Mouse (Mus musculus): Measurements from ENCODE around the gene Nmrk2. TPM values are rescaled to one million over a fixed set of nuclear protein-coding genes. Genes with fewer than 3 reads are reported as not detected.

Gene Nmrk2
- total and polyA plus RNA-seq, 3 experiments: not detected

GRCm38 (mm10) chr10:81161602-81162317 lies 40.1 kb downstream of the Nmrk2 start:
- H3K4me1 ChIP-seq (ENCODE audit: control insufficient read depth in 1 of 2, insufficient read depth in 2 of 2): peaks cover 33 to 68% of the 10 kb centered on the region in 2 experiments
- H3K79me2 ChIP-seq (replicated peaks; ENCODE audit: control insufficient read depth, extremely low read depth, insufficient read depth, poor library complexity, severe bottlenecking): peaks cover 35% of the 10 kb centered on the region
- in situ Hi-C loops (cut with MboI; ENCODE audit: low pct_ligation_motif_present, low pct_unique_long_range_greater_than_20kb, low sequenced_read_pairs) (loop anchor here (10.0 kb wide), 1 partner anchor 237 kb away; no protein-coding TSS in a partner anchor), dilution Hi-C loops (cut with MboI; ENCODE audit: extremely low pct_ligation_motif_present, extremely low pct_unique_long_range_greater_than_20kb, low sequenced_read_pairs) (no loop called here)
- peak; percentile 98 for DNase-seq (ENCODE audit: extremely low read depth)
- peaks cover 51 to 83% of the 10 kb centered on the region in 2 experiments for H3K36me3 ChIP-seq (replicated peaks in 1 of 2; ENCODE audit: control insufficient read depth in 1 of 2, insufficient read depth in 1 of 2, low read length in 1 of 2)
- peak overlapping the region; percentile 18; the same call in 1 of the 2 replicates for H3K4me2 ChIP-seq (ENCODE audit: insufficient read depth, low read depth, poor library complexity, severe bottlenecking)
- peak overlapping the region; percentile 26 to 42 (median 30) for H3K4me3 ChIP-seq (replicated peaks in 1 of 3; ENCODE audit: low read depth in 2 of 3, low read length in 2 of 3, poor library complexity in 1 of 3)
- H3K27me3 ChIP-seq (replicated peaks): no peaks in the 10 kb centered on the region
- no peak for TF ChIP-seq RCOR1 (conservative IDR thresholded peaks at IDR 0.05; ENCODE audit: low read depth, low read length)
- TF ChIP-seq USF1 (IDR thresholded peaks at IDR 0.05; ENCODE audit: low read depth, low read length): peak; percentile 80
- TF ChIP-seq ETS1 (conservative IDR thresholded peaks at IDR 0.05; ENCODE audit: low read depth, low read length): peak; percentile 55
- TF ChIP-seq HCFC1 (IDR thresholded peaks at IDR 0.05; ENCODE audit: low read depth, low read length): peak; percentile 59
- no peak for TF ChIP-seq ZC3H11A (IDR thresholded peaks at IDR 0.05; ENCODE audit: low read depth, low read length)
- TF ChIP-seq CHD2 (IDR thresholded peaks at IDR 0.05; ENCODE audit: low read length): no peak
- peak; percentile 64 for TF ChIP-seq ELF1 (IDR thresholded peaks at IDR 0.05; ENCODE audit: low read depth, low read length)
- TF ChIP-seq CTCF (conservative IDR thresholded peaks at IDR 0.05 in 1 of 2, IDR thresholded peaks at IDR 0.05 in 1 of 2; ENCODE audit: low read depth in 2 of 2, low read length in 2 of 2): no peak
- peak; percentile 70 for TF ChIP-seq NRF1 (IDR thresholded peaks at IDR 0.05; ENCODE audit: low read depth, low read length)
- peak; percentile 50; the same call in 1 of the 2 replicates for TF ChIP-seq TCF12 (IDR thresholded peaks at IDR 0.05; ENCODE audit: low read depth, low read length)
- peak; percentile 20; the same call in 1 of the 2 replicates for TF ChIP-seq MEF2A (IDR thresholded peaks at IDR 0.05; ENCODE audit: borderline replicate concordance, low read depth, low read length)
- peak; percentile 77 for TF ChIP-seq MAX (IDR thresholded peaks at IDR 0.05; ENCODE audit: low read length)
- 0 out of 2 replicates have a peak, but pooled peaks have one; percentile 33 for TF ChIP-seq ZMIZ1 (IDR thresholded peaks at IDR 0.05; ENCODE audit: low read depth, low read length)
- TF ChIP-seq USF2 (conservative IDR thresholded peaks at IDR 0.05; ENCODE audit: low read depth, low read length): peak; percentile 67
- TF ChIP-seq TBP (conservative IDR thresholded peaks at IDR 0.05; ENCODE audit: low read depth, low read length): 0 out of 2 replicates have a peak, but pooled peaks have one; percentile 38
- peak; percentile 64 for TF ChIP-seq POLR2A (IDR thresholded peaks at IDR 0.05; ENCODE audit: low read depth, low read length)
- TF ChIP-seq EP300 (IDR thresholded peaks at IDR 0.05; ENCODE audit: low read length): no peak
- peak; percentile 61; the same call in 1 of the 2 replicates for TF ChIP-seq MYC (IDR thresholded peaks at IDR 0.05; ENCODE audit: low read depth, low read length)
- TF ChIP-seq ZKSCAN1 (IDR thresholded peaks at IDR 0.05; ENCODE audit: borderline replicate concordance, low read depth, low read length): no peak
- TF ChIP-seq BHLHE40 (IDR thresholded peaks at IDR 0.05; ENCODE audit: low read depth, low read length): peak; percentile 85
- no peaks in the 10 kb centered on the region for H3K9me3 ChIP-seq (replicated peaks; ENCODE audit: low read length)
- H3K9ac ChIP-seq (ENCODE audit: insufficient read depth, low read depth): no peak overlapping the region
- H3K27ac ChIP-seq (ENCODE audit: insufficient read depth, low read depth): peak overlapping the region; percentile 83
